Mouse (Mus musculus): ENCODE data around the gene Prg4.

DNA sequence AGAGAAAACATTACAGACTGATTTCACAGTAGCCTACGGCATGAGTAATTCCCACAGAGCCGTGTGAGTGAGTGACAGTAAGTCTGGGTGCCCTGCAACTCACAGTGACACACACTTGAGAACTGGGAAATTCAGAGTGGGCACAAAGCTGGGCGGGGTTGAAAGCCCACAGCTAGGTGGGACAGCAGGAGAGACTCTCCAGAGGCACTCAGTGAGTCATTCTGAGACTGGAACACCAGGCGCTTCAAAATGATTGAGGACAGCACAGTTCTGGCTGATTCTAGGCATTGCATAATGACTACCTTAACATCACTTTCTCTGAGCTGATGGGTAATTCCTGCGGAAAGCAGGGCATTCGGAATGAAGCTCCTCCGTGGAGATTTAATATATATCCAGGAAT lies 6.6 kb upstream of the Prg4 start:
- no peak for TF ChIP-seq CTCF (IDR thresholded peaks at IDR 0.05; ENCODE audit: low read depth)
- no peak for TF ChIP-seq EP300 (optimal IDR thresholded peaks at IDR 0.05)

Measured in stomach, postnatal 0 days (tissue).